Mouse (Mus musculus) forebrain, embryonic 12.5 days (tissue): Measurements from ENCODE around the gene Gm20388. TPM values are rescaled to one million over a fixed set of nuclear protein-coding genes. Genes with fewer than 3 reads are reported as not detected.

ENCODE experiments used
- ATAC-seq: fragments of 200-750 bp; cut with Nextera tagmentation; 2 replicates; pipeline ENCODE4 v1.8.0; 2017; ENCODE audit warnings: moderate TSS enrichment; ENCODE audit not compliant: low FRiP score
- H3K27ac ChIP-seq: fragments of 300-500 bp; sonication (generic); 2 replicates; pipeline ENCODE4 v1.5.1; 2016; ENCODE audit warnings: mild to moderate bottlenecking
- H3K27me3 ChIP-seq: fragments of 300-500 bp; sonication (generic); 2 replicates; pipeline ENCODE4 v1.6.1; 2016; ENCODE audit warnings: mild to moderate bottlenecking
- H3K36me3 ChIP-seq: fragments of 300-500 bp; sonication (generic); replicated peaks from 2 replicates; pipeline ENCODE4 v1.6.1; 2016; ENCODE audit warnings: mild to moderate bottlenecking
- H3K4me1 ChIP-seq: fragments of 300-500 bp; sonication (generic); 2 replicates; pipeline ENCODE4 v1.6.1; 2016
- H3K4me2 ChIP-seq: fragments of 300-500 bp; sonication (generic); 2 replicates; pipeline ENCODE4 v1.6.1; 2016; ENCODE audit warnings: mild to moderate bottlenecking, moderate library complexity
- H3K4me3 ChIP-seq: fragments of 300-500 bp; sonication (generic); replicated peaks from 2 replicates; pipeline ENCODE4 v1.5.1; 2016; ENCODE audit warnings: mild to moderate bottlenecking
- H3K9ac ChIP-seq: fragments of 300-500 bp; sonication (generic); 2 replicates; pipeline ENCODE4 v1.6.1; 2016; ENCODE audit warnings: mild to moderate bottlenecking
- H3K9me3 ChIP-seq: fragments of 300-500 bp; sonication (generic); 2 replicates; pipeline ENCODE4 v1.6.1; 2016
- WGBS: fragments of 180-500 bp; shearing (Covaris S2); methylation state at CpG from one replicate; pipeline ENCODE4 v1.1.7; 2016; 5-methylcytosine and 5-hydroxymethylcytosine counted together
- polyA plus RNA-seq: library from polyadenylated mRNA; unstranded; fragments of >200 nt; fragmentation: Nextera tagmentation; extraction: Ambion mirVana; gene quantifications from 2 replicates; pipeline ENCODE4 v1.2.1, GENCODE M21; 2016

The Gm20388 gene
- polyA plus RNA-seq, 1 experiment from 2014 or later, result not detected

- WGBS, result 63% methylated on average over 10 of the region's 10 CpGs
- H3K4me1 ChIP-seq, result peaks cover 21% of the 10 kb centered on the region
- H3K27me3 ChIP-seq, result peaks cover 45% of the 10 kb centered on the region
These were observed 1026.0 kb downstream of the Gm20388 start for GRCm38 (mm10) chr8:120936685-120937084.

GRCm38 (mm10) chr8:120937474-120937873, 1026.8 kb downstream of the Gm20388 start:
- Histone ChIP-seq H3K9ac (no peak overlapping the region), H3K4me1 (peaks cover 21% of the 10 kb centered on the region), H3K36me3 (no peaks in the 10 kb centered on the region), H3K4me3 (no peak overlapping the region), H3K9me3 (no peaks in the 10 kb centered on the region), H3K27ac (no peak overlapping the region), H3K4me2 (no peak overlapping the region), H3K27me3 (peaks cover 47% of the 10 kb centered on the region)
- 65% methylated on average over 7 of the region's 9 CpGs for whole genome bisulfite sequencing
- no peak for ATAC-seq

More at GRCm38 (mm10) chr8:120936685-120937084, 1026.0 kb downstream of the Gm20388 start:
- Histone ChIP-seq H3K4me3 (no peak overlapping the region), H3K9ac (no peak overlapping the region), H3K27ac (no peak overlapping the region), H3K4me2 (no peak overlapping the region), H3K36me3 (no peaks in the 10 kb centered on the region), H3K9me3 (no peaks in the 10 kb centered on the region)
- ATAC-seq, result no peak

- H3K27me3 ChIP-seq, result peaks cover 40% of the 10 kb centered on the region
- H3K36me3 ChIP-seq, result no peaks in the 10 kb centered on the region
- H3K9ac ChIP-seq, result no peak overlapping the region
- no peaks in the 10 kb centered on the region for H3K9me3 ChIP-seq
- ATAC-seq, result no peak
- H3K4me2 ChIP-seq, result no peak overlapping the region
- no peak overlapping the region for H3K27ac ChIP-seq
- WGBS, result 66% methylated on average over 12 of the region's 12 CpGs
- H3K4me1 ChIP-seq, result peaks cover 18% of the 10 kb centered on the region
- no peak overlapping the region for H3K4me3 ChIP-seq
These were observed 1029.6 kb downstream of the Gm20388 start for GRCm38 (mm10) chr8:120940287-120940686.

GRCm38 (mm10) chr8:120947240-120947639, 1036.6 kb downstream of the Gm20388 start:
- H3K4me1 ChIP-seq, result peaks cover 9% of the 10 kb centered on the region; the same call in 1 of the 2 replicates
- 87% methylated on average over 10 of the region's 10 CpGs for WGBS
- H3K4me3 ChIP-seq, result no peak overlapping the region
- H3K9me3 ChIP-seq, result no peaks in the 10 kb centered on the region
- H3K9ac ChIP-seq, result no peak overlapping the region
- no peak overlapping the region for H3K4me2 ChIP-seq
- no peak for ATAC-seq
- H3K27me3 ChIP-seq, result peaks cover 35% of the 10 kb centered on the region
- no peak overlapping the region for H3K27ac ChIP-seq
- no peaks in the 10 kb centered on the region for H3K36me3 ChIP-seq

- H3K4me3 ChIP-seq, result no peak overlapping the region
- no peaks in the 10 kb centered on the region for H3K36me3 ChIP-seq
- peaks cover 9% of the 10 kb centered on the region; the same call in 1 of the 2 replicates for H3K4me1 ChIP-seq
- H3K27me3 ChIP-seq, result peaks cover 36% of the 10 kb centered on the region
- ATAC-seq, result no peak
- no peaks in the 10 kb centered on the region for H3K9me3 ChIP-seq
- no peak overlapping the region for H3K27ac ChIP-seq
- H3K9ac ChIP-seq, result no peak overlapping the region
- H3K4me2 ChIP-seq, result no peak overlapping the region
- 80% methylated on average over 4 of the region's 4 CpGs for WGBS
These were observed 1037.5 kb downstream of the Gm20388 start for GRCm38 (mm10) chr8:120948050-120948595.

GRCm38 (mm10) chr8:120948620-120949491, 1038.2 kb downstream of the Gm20388 start:
- no peak overlapping the region for H3K27ac ChIP-seq
- H3K4me3 ChIP-seq, result no peak overlapping the region
- 61% methylated on average over 25 of the region's 25 CpGs for WGBS
- no peak overlapping the region for H3K9ac ChIP-seq
- H3K4me1 ChIP-seq, result peaks cover 9% of the 10 kb centered on the region; the same call in 1 of the 2 replicates
- no peaks in the 10 kb centered on the region for H3K9me3 ChIP-seq
- no peak for ATAC-seq
- H3K4me2 ChIP-seq, result no peak overlapping the region
- H3K27me3 ChIP-seq, result peaks cover 44% of the 10 kb centered on the region
- no peaks in the 10 kb centered on the region for H3K36me3 ChIP-seq

- Histone ChIP-seq H3K27ac (no peak overlapping the region), H3K9ac (no peak overlapping the region), H3K4me2 (no peak overlapping the region), H3K36me3 (no peaks in the 10 kb centered on the region), H3K9me3 (no peaks in the 10 kb centered on the region), H3K27me3 (peaks cover 56% of the 10 kb centered on the region), H3K4me1 (peaks cover 9% of the 10 kb centered on the region; the same call in 1 of the 2 replicates), H3K4me3 (no peak overlapping the region)
- WGBS, result 33% methylated on average over 16 of the region's 16 CpGs
- no peak for ATAC-seq
These were observed 1040.1 kb downstream of the Gm20388 start for GRCm38 (mm10) chr8:120950674-120951218.

GRCm38 (mm10) chr8:120959470-120959891, 1048.8 kb downstream of the Gm20388 start:
- Histone ChIP-seq H3K27ac (0 out of 2 replicates have a peak overlapping the region, but pooled peaks have one; percentile 19), H3K27me3 (peaks cover 85% of the 10 kb centered on the region), H3K4me2 (no peak overlapping the region), H3K9ac (no peak overlapping the region), H3K36me3 (no peaks in the 10 kb centered on the region), H3K9me3 (no peaks in the 10 kb centered on the region), H3K4me3 (no peak overlapping the region), H3K4me1 (peaks cover 17% of the 10 kb centered on the region)
- WGBS, result 6% methylated on average over 8 of the region's 8 CpGs
- no peak for ATAC-seq

- Histone ChIP-seq H3K4me3 (no peak overlapping the region), H3K9ac (no peak overlapping the region), H3K4me2 (no peak overlapping the region), H3K36me3 (no peaks in the 10 kb centered on the region), H3K4me1 (peaks cover 17% of the 10 kb centered on the region), H3K27me3 (peaks cover 79% of the 10 kb centered on the region), H3K27ac (no peak overlapping the region), H3K9me3 (no peaks in the 10 kb centered on the region)
- 89% methylated on average over 5 of the region's 5 CpGs for WGBS
- ATAC-seq, result no peak
These were observed 1052.2 kb downstream of the Gm20388 start for GRCm38 (mm10) chr8:120962606-120963380.

GRCm38 (mm10) chr8:120966557-120966956, 1055.9 kb downstream of the Gm20388 start:
- no peak overlapping the region for H3K27ac ChIP-seq
- H3K4me3 ChIP-seq, result no peak overlapping the region
- no peaks in the 10 kb centered on the region for H3K4me1 ChIP-seq
- ATAC-seq, result no peak
- no peaks in the 10 kb centered on the region for H3K36me3 ChIP-seq
- no peak overlapping the region for H3K4me2 ChIP-seq
- 28% methylated on average over 3 of the region's 3 CpGs for WGBS
- peaks cover 81% of the 10 kb centered on the region for H3K27me3 ChIP-seq
- no peak overlapping the region for H3K9ac ChIP-seq
- H3K9me3 ChIP-seq, result no peaks in the 10 kb centered on the region

GRCm38 (mm10) chr8:120968308-120968707, 1057.7 kb downstream of the Gm20388 start:
- Histone ChIP-seq H3K4me3 (no peak overlapping the region), H3K4me1 (peaks cover 16% of the 10 kb centered on the region), H3K27ac (no peak overlapping the region), H3K36me3 (no peaks in the 10 kb centered on the region), H3K9ac (no peak overlapping the region), H3K9me3 (no peaks in the 10 kb centered on the region), H3K4me2 (no peak overlapping the region), H3K27me3 (peaks cover 81% of the 10 kb centered on the region)
- WGBS, result 45% methylated on average over 6 of the region's 6 CpGs
- ATAC-seq, result no peak

- Histone ChIP-seq H3K27me3 (peaks cover 91% of the 10 kb centered on the region), H3K9me3 (no peaks in the 10 kb centered on the region), H3K27ac (no peak overlapping the region), H3K4me3 (no peak overlapping the region), H3K4me2 (no peak overlapping the region), H3K36me3 (no peaks in the 10 kb centered on the region), H3K9ac (no peak overlapping the region), H3K4me1 (peaks cover 16% of the 10 kb centered on the region)
- ATAC-seq, result no peak
- 34% methylated on average over 5 of the region's 5 CpGs for WGBS
These were observed 1059.7 kb downstream of the Gm20388 start for GRCm38 (mm10) chr8:120970346-120970745.
